Mouse (Mus musculus) left cerebral cortex, adult 8-10 months (tissue): ENCODE results near the gene Lrrc1. TPM values are rescaled to one million over a fixed set of nuclear protein-coding genes. Genes with fewer than 3 reads are reported as not detected.
A peak's percentile ranks its signal among the peaks of the same experiment; 100 is the strongest.

Source experiments
- DNase-seq, 2 experiments: peaks; one replicate each; pipeline ENCODE4 v3.0.0; 2022; ENCODE audit warnings: low spot score in 2 of 2
- total RNA-seq, 4 experiments: library from RNA; stranded (reverse); gene quantifications; 2 replicates each; pipeline ENCODE4 v1.2.4; 2022

Gene Lrrc1
- total RNA-seq, 4 experiments from 2014 or later = 9.5 to 10.3 (median 9.7) TPM

DNA sequence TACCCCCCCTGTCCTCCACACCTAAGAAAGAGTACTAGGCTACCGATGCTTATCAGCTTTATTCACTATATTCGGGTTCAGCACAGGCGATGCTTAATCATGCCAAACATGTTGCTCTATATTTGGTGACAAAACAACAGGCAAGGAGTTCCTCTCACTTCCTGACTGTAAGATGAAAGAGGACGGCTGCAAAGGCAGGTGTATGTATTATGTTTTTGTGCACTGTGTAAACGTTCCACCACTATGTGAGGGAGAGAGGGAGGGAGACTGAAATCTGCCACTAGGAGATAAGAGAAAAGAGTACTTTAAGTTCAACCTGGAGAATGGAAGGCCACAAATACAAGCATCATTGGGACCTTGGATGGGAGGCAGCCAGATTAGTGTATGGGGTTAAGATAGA lies 77.7 kb downstream of the Lrrc1 start:
- DNase-seq = no peak

DNA sequence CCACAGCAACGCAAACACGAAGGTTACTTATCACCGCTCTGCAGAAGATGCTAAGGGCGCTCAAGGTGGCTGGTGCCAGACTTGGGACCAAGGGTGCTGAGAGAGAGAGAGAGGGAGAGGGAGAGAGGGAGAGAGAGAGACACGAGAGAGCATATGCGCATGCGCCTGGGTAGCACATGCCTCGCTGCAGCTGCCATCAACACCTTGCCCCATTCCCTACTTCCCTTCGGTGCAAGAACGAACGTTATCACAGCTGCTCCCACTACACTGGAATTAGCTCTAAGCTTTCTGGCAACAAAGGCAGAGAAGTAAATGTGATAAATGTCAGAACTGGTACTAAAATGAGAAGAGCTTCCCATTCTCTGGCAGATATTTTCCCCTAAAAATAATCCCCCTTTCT lies 79.3 kb downstream of the Lrrc1 start:
- DNase-seq = peak in 1 of 2 experiments; percentile 23

DNA sequence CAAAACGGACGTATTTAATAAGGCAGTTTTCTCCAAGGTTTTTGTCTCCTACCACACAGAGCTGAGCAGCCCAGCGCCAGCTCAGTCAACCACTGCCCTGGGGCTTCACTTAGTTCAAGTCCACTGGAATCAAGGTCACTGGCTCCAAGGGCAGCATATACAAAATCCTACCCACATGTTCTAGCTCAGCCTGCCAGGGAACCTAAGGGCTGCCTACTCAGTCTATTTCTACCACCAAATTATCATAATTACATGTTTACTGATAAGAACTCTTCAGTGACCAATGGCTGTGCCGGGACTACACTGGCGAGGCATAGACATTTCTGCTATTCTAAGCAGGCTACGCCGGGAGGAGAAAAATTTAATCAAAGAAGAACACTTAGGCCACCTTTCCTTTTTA lies 80.8 kb downstream of the Lrrc1 start:
- DNase-seq = no peak

DNA sequence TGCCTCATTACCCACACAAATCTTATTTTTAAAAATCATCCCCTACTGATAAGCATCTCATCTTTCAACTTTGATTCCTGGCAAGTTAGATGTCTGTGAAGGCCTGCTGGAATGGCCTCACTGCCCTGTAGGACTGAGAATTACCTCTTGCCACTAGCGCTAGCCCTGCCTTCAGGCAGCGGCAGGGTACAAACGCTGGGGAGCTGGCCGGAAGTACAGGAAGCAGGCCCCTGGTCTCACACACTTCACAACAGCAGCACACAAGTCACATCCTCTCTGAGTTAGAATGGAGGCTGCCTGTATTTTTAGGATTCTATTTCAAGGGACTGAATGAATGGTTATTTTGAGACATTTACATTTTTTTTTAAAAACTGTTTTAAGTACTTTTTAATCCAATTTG lies 81.5 kb downstream of the Lrrc1 start:
- no peak for DNase-seq

DNA sequence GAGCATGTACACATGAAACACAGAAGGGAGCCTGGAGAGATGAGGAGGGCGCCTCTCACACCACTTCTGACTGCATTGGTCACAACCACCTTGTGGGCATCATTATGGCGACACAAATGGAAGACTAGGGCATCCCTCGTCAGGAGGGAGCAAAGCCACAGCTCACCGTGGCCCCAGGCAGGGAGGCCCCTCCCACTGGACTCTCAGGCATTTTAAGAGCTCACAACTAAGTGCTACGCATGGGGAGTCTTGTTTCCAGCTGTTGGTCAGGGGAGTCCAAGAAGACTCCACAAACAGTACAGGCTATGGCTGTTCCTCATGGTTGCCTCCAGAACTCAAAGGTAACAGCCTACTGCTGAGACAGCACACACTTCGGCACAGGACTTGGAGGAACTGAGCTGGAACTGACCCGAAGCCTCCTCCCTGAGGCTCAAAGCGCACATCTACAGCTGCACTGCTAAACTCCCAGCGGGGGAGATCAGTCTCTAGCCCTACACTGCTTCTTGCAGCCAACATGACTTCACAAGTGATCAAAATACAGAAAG lies 83.2 kb downstream of the Lrrc1 start:
- no peak for DNase-seq

DNA sequence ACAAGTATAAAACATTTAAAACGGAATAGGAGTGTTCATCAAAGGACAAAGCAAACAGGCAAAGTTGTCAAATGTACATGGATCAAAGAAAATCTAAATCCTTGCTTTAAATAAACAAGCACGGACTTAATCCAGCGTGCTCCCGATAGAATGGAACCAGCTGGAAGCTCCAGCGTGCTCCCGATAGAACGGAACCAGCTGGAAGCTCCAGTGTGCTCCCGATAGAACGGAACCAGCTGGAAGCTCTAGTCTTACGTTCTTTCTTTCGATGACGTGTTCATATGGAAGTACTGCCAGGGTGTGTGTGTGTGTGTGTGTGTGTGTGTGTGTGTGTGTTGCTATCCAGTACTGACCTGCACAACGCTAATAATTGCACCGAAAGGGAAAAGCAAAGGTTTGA lies 84.3 kb downstream of the Lrrc1 start:
- no peak for DNase-seq

DNA sequence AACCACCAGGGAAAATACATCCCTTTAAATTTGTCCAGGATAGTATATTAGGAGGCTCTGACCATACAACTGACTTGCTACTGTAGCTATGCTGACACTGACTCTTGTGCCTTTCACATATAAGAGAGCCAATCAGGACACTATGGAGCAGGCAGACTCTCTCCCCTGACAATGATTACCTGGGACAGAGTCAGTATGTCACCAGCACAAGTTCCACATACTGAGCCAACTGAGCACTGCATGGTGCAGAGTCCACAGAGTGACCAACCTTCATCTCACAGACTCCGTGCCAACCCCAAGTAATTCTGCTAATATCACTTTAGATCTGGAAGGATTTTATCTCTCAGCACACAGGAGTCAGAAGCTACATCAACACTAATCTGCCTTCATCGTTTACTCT lies 85.3 kb downstream of the Lrrc1 start:
- DNase-seq = no peak

DNA sequence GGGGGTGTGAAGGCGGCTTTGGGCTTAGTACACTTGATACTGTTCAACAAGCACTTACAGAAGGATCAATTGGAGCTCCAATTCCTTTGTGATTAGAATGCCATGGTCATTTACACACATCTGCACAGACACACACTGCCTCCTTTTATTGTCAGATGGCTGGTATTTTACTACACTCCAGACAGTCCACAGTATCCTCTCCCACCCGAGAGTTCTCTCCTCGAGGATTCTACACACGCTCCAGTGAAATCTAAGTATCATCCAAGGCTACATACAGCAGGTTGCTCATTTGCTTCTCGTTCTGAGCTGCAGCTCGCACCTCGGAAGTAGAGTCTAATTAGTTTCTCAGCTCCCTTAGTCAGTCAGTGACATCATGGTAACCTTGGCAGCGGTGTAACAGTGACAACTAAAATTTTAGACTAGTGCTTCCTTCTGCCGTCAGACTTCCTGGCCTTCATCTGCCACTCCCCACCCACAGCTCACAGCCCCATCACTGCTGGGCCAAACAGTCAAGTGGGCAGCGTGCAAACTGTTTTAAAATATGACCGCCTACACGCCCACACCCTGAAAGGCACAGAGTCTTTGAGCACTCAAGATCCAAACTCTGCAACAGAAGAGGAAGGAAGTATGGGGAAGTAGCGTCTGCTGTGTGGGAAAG lies 88.4 kb downstream of the Lrrc1 start:
- DNase-seq = peak in 1 of 2 experiments; percentile 59

DNA sequence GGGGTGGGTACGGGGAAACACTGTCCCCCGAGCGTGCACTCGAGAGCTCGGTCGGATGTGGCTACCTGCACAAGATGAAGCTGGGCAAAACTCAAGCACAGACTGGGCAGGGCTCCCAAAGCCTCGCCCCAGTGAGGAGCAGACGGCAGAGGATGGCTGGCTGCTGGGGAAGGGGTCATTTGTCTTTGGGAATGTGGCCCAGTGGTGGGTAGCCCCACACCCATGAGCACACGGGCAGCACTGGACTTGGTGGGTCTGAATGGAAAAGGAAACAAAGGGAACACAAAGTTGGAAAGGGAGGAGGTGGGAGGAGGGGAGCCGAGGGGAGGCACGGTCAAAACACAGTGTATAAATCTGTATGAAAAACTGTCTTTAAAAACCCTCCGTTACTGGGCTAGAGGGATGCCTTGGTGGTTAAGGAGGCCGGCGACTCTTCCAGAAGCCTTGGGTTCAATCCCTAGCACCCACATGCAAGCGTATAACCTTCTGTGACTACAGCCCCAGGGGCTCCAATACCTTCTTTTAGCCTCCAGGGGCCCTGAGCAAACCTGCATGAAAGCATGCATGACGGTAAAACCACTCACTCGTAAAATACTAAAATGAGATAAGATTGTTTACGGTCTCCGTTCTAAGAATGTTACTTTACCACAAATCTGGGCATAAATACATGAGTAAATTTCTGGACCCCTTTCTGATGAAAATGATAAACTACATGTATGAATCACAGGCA lies 89.1 kb downstream of the Lrrc1 start:
- no peak for DNase-seq

DNA sequence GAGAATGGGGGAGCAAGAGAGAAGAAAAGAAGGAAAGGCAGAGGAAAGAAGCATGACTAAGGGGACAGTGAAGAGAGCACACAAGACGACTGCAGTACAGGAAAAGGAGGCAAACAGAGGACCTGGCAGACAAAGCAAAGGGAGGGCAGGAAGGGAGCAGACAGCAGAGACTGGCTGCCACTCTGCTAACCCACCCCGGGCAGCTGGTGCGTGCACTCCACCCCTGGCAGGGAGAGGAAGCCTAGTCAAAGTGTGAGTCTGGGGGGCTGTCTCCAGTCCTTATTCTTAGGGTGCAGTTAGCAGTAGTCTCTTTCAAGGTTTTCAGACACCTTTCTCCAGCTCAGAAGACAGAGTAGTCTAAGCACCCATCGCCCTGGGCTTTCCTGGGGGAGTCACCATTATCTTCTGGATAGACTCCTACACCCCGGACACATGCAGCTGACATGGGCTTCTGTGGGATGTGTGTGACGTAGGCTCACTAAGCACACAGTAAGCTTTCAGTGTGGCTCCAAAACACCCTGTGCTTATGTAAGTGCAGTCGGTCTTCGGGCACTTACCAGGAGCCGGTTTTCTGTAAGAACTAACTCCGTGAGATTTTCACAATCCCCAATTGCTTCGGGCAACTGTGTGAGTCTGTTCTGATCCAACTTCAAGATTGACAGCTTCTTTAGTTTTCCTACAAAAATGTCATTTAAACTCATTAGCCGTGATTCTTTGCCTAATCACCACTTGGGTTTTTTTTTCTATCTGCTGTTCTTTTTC lies 92.4 kb downstream of the Lrrc1 start:
- DNase-seq = no peak

DNA sequence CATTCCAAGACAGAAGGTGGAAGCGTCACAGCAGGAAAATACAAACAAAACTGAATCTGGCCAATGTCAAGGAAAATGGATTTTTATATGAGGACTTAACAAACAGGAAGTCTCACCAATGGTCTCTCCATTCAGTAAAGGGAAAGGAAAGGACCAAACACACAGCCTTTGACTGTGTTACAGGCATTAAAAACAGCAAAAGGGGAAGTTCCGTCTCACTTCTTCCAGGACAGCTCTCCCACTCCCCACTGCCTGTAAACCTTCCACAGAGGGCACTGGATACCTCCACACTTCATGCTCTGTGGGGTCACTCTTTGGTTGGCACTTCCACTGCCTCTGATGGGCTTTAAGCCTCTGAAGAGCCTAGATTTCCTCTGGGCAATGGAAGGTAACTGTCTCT lies 94.2 kb downstream of the Lrrc1 start:
- no peak for DNase-seq

DNA sequence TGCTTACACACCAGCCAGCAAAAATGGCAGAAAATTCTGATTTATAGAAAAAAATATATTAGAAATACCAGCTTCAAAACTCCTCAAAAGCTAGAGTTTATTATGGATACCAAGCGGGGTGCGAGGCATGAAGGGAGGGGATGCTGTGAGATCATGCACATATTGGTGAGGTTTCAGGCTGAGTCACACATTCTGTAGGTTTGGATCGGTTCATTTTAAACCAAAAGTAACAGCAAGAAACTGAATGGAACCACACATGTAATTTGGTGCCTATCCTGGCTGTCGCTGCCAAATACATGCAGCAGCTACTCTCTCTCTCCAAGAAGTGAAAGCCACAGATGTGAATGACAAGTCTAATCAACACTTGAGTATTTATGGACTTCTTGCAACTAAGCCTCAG lies 99.8 kb downstream of the Lrrc1 start:
- DNase-seq = no peak

DNA sequence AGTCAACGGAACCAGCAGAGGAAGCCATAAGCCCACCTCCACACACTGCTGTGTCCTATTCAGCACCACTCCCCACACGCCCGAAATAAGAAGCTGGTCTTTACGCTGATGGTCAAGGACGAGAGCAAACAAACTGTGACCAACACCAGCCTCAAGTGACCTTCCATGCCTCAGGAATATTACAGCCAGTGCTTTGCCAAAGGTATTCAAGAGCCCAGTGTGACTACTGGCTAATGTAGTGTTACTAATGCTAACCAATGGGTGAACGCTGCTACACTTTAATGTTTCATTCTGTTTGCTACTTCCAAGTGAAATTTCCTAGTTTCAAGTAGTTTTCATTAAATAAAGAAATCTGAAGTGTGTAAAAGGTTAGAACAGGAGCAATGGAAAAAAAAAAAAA lies 105.3 kb downstream of the Lrrc1 start:
- no peak for DNase-seq

DNA sequence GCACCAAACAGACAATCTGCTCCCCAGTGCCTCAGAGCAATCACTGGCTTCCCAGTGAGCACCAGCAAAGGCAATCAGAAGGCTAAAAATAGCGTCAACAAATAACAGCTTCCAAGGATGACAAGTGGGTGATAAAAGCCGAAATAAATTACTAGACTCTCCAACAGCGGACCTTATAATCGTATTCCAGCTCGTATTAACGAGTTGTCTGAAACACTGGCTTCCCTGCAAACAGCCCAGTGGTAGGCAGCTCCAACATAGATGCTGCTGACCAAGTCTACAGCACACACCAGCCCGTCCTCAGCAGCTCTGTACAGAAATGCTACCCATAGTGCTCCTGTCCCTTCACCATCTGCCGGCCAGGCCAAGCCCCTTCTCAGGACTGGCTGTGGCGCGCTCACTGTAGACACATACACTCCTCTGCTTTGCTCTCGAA lies 105.8 kb downstream of the Lrrc1 start:
- no peak for DNase-seq

DNA sequence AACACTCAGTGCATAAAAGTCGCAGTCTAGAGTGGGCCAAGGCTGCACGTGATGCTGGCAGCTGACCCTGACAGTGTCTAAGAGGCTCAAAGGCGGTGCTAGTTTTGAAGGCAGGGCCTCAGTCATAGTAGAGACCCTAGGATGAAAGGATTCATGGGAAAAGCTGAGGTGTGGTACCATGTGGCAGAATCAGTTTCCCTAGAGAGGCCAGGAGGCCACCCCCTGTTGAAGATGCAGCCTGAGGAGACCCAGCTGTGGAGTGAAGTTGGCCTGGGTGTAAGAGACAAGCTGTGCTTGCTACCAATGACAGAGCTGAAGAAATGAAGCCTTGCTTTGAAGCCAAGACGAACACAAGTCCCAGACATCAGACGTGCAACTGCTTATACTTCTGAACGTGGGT lies 107.5 kb downstream of the Lrrc1 start:
- no peak for DNase-seq

DNA sequence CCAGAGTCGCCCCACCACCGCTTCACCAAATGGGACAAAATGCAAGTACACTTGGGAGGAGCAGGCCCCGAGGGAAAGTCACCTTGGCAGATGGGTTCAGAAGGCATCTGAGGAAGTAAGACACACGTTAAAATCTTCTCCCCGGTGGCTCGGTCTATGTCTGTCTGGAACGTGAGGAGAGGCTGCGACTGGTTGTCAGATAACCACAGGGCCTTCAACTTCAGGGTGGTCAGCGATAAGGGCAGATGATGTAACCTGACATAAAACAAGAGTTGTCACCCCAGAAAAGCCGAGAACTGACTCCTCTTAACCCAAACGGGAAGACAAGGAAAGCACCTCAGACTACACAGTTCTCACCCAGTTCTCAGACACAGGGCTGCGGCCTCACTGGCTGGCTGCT lies 109.7 kb downstream of the Lrrc1 start:
- no peak for DNase-seq

DNA sequence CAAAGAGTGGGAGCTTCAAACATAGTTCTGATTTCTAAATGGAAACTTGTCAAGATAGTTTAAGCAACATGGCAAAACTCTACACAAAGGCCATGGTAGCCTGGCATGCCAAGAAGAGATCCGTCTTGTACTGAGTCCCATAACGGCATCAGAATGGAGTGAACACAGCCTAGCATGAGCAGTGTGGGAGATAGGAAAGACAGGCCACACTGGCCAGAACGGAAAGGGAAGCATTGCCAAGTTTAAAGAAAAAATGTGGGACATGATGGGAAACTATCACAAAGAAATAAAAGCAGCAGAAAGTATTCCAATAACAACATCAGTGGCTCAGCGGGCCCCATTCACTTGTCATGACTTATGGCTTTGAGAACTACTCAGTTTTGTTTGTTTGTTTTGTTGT lies 111.2 kb downstream of the Lrrc1 start:
- DNase-seq = no peak

DNA sequence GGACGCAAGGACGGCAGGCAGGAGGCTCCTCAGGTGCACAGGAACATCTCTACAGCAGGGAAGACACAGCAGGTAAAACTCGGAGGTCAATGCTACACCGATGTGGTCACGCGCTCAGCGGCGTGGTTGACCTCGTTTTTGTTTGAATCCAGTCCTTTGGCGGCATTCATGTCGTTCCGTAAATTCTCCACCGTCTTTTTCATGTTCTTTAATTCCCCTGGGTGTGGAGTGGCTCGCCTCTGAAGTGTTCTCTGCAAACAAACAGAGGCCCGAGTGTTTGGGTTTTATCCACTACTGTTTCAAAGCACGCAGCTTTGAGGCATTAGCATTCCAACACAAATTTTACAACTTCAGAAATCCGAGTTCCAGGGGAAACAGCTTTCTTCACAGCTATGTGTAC lies 112.6 kb downstream of the Lrrc1 start:
- no peak for DNase-seq

DNA sequence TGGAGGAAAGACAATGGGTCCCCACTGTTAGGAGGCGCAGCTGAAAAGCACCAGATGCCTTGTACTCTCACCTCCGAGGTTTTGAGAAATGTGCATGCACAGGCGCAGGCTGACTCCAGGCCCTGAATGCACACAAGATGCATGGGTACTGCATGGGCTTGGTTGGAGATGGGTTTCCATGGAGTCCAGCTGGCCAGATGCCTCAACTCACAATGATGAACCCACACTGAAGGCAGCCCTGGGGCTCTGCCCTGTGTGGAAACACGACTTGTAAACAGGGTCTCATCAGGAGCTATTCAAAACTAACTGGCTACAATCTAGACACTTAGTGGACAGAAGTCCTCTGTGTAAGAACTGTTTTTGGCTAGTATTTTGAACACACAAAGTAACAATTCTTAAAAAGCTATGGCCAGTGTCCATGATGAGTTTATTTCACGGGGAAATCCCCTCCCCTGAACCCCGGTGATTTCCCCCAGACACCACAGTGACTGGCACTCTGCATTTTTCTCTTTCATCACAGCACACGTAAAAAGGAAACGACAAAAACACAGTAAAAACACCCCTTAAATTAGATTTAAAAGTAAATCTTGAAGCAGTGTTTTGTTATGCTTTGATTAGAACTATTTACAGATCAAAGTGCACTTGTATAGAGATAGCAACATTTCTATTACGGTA lies 114.1 kb downstream of the Lrrc1 start:
- no peak for DNase-seq

DNA sequence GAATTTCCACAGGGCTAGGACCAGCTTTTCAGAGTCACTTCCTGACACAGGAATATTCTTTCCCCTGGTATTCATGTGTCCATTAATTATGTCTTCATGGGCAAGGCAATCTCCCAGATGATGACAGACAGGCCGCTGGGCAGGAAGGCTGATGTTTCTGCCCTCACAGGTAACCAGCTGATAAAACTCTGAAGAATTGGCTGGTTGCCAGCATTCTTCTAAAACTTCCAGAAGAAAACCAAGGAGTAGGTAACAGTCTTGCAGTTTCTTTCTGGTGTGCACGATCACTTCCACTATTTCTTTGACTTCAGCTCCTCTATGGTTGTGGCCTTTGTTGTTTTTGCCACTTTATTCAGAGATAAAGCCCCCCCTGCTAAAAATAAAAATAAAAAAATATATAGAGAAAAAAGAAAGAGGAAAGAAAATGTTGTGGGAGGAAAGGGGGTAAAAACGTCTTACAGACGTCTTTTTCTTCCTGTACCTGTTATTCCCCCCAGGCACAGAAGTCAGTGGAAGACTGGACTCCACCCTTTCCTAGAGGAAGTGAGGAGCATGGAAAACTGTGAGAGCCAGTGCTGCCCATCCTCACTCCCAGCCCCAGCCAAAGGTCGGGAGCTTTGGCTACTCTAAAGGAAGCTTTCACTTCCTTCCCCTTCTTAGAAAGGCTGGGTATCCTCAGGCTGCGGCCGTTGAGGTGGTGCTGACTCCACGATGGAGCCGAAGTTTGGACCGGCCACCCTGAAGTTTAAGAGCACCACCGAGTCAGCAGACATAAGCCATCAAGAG lies 115.2 kb downstream of the Lrrc1 start:
- no peak for DNase-seq

DNA sequence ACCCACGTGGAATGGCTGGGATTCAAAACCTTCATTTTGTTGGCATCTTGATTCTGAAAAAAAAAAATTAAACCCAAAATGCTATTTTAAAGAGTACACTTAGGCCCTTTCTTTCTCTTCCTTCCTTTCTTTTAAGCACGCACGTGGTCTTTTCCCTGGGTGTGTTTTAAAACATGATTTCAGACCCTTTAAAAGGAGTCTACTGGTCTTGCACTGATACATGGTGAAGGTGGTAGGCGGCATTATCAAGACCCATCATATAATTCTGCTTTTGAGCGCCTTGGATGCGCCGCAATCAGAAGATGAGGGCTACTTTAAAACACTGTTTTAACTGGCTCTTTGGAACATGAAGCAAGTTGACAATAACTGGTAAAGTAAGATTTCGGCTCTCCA lies 115.9 kb downstream of the Lrrc1 start:
- DNase-seq = no peak
